22 mouse cellular contexts compared by ENCODE assay signal in the genomic region with DNA sequence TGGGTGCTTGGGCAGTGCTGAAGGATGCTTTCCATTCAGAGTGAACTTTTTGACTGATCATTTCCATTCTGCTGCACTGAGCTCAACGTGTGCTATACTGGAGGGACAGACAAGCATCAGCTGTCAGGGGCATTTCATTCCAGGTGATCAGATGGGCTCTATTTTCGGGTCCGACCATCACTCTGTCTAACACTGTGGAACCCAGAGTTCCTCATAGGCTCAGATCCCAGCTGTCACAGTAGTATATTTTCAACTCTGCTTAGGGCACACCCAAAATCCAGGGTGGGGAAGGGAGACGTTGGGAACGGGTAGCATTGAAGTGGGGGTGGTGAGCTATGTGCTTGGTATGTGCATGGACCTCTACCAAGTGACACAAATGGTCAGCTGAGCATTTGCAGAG.
"Had no signal": no experiment of that assay in that cellular context is flagged by ENCODE, and none has a peak within 500 bp of the region (broad histone marks: within the 10 kb centered on the region; RNA-seq: fewer than 3 reads in every experiment).

No protein-coding gene starts in this region.

- H3K4me3 ChIP-seq: heart, embryonic 12.5 days; hindbrain, embryonic 13.5 days; hindbrain, embryonic 15.5 days; layer of hippocampus, adult 2 months; left cerebral cortex, adult 2 months; limb, embryonic 13.5 days; liver, embryonic 13.5 days; liver, embryonic 15.5 days had no signal

- DNase-seq: gastrocnemius, postnatal 14 days; gastrocnemius, postnatal 36 days; heart, adult 18-20 months; heart, postnatal 10 days; heart, postnatal 36 days; kidney, adult 11 months; kidney, adult 8-10 months; kidney, postnatal 10 days; kidney, postnatal 25 days; kidney, postnatal 4 days; liver; liver, embryonic 13.5 days had no signal

- H3K27me3 ChIP-seq: heart, embryonic 12.5 days; hindbrain, embryonic 13.5 days; hindbrain, embryonic 15.5 days; limb, embryonic 13.5 days; liver, embryonic 13.5 days; liver, embryonic 15.5 days had no signal

- H3K36me3 ChIP-seq: heart, embryonic 12.5 days; hindbrain, embryonic 13.5 days; hindbrain, embryonic 15.5 days; limb, embryonic 13.5 days; liver, embryonic 13.5 days; liver, embryonic 15.5 days had no signal

- H3K9ac ChIP-seq: heart, embryonic 12.5 days; hindbrain, embryonic 13.5 days; hindbrain, embryonic 15.5 days; limb, embryonic 13.5 days; liver, embryonic 13.5 days; liver, embryonic 15.5 days had no signal

- H3K4me2 ChIP-seq: heart, embryonic 12.5 days; hindbrain, embryonic 13.5 days; hindbrain, embryonic 15.5 days; limb, embryonic 13.5 days; liver, embryonic 11.5 days; liver, embryonic 13.5 days; liver, embryonic 15.5 days had no signal

- H3K9me3 ChIP-seq: heart, embryonic 12.5 days; hindbrain, embryonic 13.5 days; hindbrain, embryonic 15.5 days; limb, embryonic 13.5 days; liver, embryonic 13.5 days; liver, embryonic 15.5 days had no signal

- ATAC-seq: hindbrain, postnatal 0 days; intestine, embryonic 16.5 days had no signal

- H3K4me1 ChIP-seq: heart, embryonic 12.5 days; hindbrain, embryonic 13.5 days; hindbrain, embryonic 15.5 days; limb, embryonic 13.5 days; liver, embryonic 13.5 days; liver, embryonic 15.5 days had no signal

- H3K27ac ChIP-seq: hindbrain, embryonic 13.5 days; hindbrain, embryonic 15.5 days; hindbrain, postnatal 0 days; layer of hippocampus, adult 2 months; left cerebral cortex, adult 2 months; limb, embryonic 13.5 days; liver, embryonic 13.5 days; liver, embryonic 15.5 days had no signal
